Mouse (Mus musculus): ENCODE results near the gene Enpp1. TPM values are rescaled to one million over a fixed set of nuclear protein-coding genes. Genes with fewer than 3 reads are reported as not detected.

The Enpp1 gene
- polyA plus RNA-seq, 1 experiment from 2014 or later: 1.9 TPM

DNA sequence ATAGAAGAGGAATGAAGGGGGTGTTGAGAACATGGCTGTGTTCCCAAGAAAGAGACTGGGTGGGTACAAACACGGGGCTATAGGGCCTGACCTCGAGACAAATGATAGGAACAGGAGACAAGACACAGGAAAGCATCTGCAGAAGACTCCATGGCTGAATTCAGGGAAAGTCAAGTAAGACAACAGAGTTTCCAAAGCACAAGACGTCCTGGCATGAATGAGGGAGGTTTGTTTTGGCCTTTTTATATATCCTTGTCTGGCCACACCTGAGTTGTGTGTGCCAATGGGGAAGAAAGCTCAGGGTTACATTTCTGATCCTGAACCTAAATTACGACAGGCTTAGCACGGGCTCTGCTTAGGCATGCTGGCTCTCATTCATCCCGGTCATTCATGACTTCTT is 4.2 kb downstream of the Enpp1 start:
- no peaks in the 10 kb centered on the region for H3K9me3 ChIP-seq
- no peaks in the 10 kb centered on the region for H3K36me3 ChIP-seq
- WGBS: 83% methylated on average over 6 of the region's 6 CpGs
- ATAC-seq (ENCODE audit: insufficient number of reproducible peaks, insufficient read depth, low FRiP score, low TSS enrichment): no peak
- H3K9ac ChIP-seq: no peak overlapping the region
- H3K27me3 ChIP-seq: peaks cover 22% of the 10 kb centered on the region
- H3K4me3 ChIP-seq: no peak overlapping the region
- H3K4me2 ChIP-seq (replicated peaks): no peak overlapping the region
- H3K4me1 ChIP-seq: no peaks in the 10 kb centered on the region
- no peak overlapping the region for H3K27ac ChIP-seq

DNA sequence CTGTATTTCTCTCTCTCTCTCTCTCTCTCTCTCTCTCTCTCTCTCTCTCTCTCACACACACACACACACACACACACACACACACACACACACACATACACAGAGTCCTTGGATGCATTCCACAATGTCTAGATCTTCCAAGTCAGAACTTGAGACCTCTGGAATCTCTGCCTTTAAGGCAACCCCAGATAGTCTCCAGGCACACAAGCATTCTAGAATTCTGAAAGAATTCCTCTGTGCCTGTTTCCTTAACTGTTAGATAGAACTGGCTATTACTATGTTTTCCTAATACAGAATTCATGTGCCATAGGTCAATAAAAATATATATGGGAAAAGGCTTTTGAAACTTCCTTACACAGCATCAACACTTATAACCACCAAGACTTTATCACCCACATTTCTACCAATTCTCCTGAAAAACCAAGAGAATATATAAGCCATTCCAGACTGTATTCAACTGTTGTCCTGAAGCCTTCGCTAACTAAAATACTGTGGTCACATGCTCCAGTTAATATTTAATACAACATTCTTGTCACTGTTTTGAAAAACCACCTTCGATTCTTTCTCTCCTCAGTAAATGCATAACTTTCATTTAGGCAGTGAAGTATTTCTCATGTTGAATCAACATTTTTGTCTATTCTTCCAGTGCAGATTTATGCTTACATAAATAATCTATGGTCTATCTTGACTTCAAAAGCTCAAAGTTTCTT is 5.4 kb downstream of the Enpp1 start:
- H3K9me3 ChIP-seq: no peaks in the 10 kb centered on the region
- ATAC-seq (ENCODE audit: insufficient number of reproducible peaks, insufficient read depth, low FRiP score, low TSS enrichment): no peak
- WGBS: 91% methylated on average over 2 of the region's 2 CpGs
- H3K27me3 ChIP-seq: peaks cover 13% of the 10 kb centered on the region
- no peaks in the 10 kb centered on the region for H3K4me1 ChIP-seq
- H3K9ac ChIP-seq: no peak overlapping the region
- H3K36me3 ChIP-seq: no peaks in the 10 kb centered on the region
- no peak overlapping the region for H3K4me3 ChIP-seq
- no peak overlapping the region for H3K27ac ChIP-seq
- no peak overlapping the region for H3K4me2 ChIP-seq (replicated peaks)

DNA sequence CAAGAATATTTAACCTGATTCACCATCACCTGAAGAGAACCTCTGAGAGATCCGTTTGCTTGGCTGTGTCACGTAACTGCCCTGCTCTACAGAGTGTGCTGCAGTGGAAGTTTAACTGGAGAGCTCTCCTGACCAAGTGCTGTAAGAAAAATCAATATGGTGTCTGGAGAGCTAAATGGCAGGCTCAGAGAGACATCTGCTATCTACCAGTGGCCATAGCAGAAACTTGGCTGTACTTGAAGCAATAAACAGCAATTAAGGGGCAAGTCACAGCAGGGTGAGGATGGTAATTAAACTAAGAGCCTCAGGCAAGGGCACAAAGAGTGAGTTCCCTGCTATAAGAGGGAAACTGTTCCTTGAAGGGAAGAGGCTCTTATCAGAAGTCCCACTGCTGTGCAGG is 9.3 kb downstream of the Enpp1 start:
- no peak overlapping the region for H3K4me2 ChIP-seq (replicated peaks)
- H3K9me3 ChIP-seq: no peaks in the 10 kb centered on the region
- no peak for ATAC-seq (ENCODE audit: insufficient number of reproducible peaks, insufficient read depth, low FRiP score, low TSS enrichment)
- H3K4me3 ChIP-seq: no peak overlapping the region
- no peaks in the 10 kb centered on the region for H3K36me3 ChIP-seq
- WGBS: 84% methylated on average over 2 of the region's 2 CpGs
- H3K27ac ChIP-seq: no peak overlapping the region
- no peaks in the 10 kb centered on the region for H3K4me1 ChIP-seq
- H3K27me3 ChIP-seq: no peaks in the 10 kb centered on the region
- no peak overlapping the region for H3K9ac ChIP-seq

DNA sequence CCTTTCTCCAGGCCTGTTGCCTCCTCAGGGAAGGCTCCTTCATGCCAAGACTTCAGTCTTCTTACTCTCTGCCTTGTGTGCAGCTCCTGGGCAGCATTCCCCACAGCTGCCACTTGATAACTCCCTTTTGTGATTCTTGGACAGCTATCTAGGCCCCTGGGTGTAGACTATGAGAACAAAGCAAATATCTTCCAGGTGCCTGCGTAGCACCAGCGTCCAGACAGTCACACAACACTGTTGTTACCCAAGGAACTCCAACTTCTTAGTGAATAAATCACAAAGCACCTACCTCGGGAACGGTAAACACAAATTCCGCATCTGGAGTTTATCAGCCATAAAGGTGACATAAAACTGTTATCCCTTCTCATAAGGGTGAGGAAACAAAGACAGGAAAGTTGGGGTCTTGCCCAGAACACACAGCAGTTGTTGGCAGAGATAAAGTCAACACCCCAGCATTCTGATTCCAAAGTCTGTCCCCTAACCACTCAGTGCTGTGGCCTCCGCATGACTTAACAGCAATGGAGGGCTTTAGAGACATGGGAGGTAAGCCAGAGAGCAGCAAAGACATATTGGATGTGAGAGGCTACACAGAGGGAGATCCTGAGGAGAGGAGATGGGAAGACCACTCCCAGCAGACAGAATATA is 13.7 kb downstream of the Enpp1 start:
- WGBS: 71% methylated on average over 6 of the region's 6 CpGs
- Histone ChIP-seq H3K36me3 (no peaks in the 10 kb centered on the region), H3K4me1 (no peaks in the 10 kb centered on the region), H3K9ac (no peak overlapping the region), H3K4me2 (replicated peaks) (no peak overlapping the region), H3K4me3 (no peak overlapping the region), H3K27me3 (no peaks in the 10 kb centered on the region), H3K9me3 (no peaks in the 10 kb centered on the region), H3K27ac (no peak overlapping the region)
- no peak; the same call in 1 of the 2 replicates for ATAC-seq (ENCODE audit: insufficient number of reproducible peaks, insufficient read depth, low FRiP score, low TSS enrichment)

DNA sequence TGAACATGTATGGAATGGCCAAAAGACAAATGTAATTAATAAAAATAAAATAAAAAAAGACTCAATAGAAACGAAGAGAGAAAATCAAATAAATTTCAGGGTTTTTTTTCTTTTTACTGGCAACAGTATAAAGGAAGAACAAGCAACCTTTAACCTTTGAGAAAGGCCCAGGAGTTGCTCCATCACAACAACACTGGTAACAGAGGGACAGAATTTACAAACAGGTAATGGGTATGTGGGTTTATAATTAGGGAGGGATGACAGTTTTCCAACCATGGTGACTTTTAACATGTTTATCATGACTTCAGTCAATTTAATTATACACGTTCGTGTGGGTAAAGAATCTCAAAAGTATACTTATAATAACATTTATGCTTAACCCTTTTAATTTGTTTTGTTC is 15.2 kb downstream of the Enpp1 start:
- Histone ChIP-seq H3K27ac (no peak overlapping the region), H3K4me2 (replicated peaks) (no peak overlapping the region), H3K9ac (no peak overlapping the region), H3K4me3 (no peak overlapping the region), H3K4me1 (no peaks in the 10 kb centered on the region), H3K36me3 (no peaks in the 10 kb centered on the region), H3K27me3 (no peaks in the 10 kb centered on the region), H3K9me3 (no peaks in the 10 kb centered on the region)
- 81% methylated on average over 3 of the region's 3 CpGs for WGBS
- no peak for ATAC-seq (ENCODE audit: insufficient number of reproducible peaks, insufficient read depth, low FRiP score, low TSS enrichment)

DNA sequence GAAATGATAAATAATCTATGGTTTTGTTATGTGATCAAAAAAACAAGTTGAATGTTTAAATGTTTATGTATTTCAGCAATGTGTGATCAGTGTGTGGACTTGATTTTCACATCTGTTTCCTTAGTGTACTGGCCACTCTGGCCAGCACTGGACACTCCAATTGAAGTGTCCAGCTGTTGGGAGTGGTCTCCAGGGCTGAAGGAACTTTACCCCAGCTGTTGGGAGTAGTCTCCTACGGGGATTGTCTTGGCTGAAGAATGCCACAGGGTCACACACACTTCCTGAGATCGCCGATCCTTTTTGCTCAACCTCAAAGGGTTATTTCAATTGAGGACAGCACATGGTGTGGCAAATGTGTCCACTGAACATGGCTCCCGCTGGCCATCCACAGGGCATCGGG is 16.2 kb downstream of the Enpp1 start:
- 65% methylated on average over 5 of the region's 5 CpGs for WGBS
- no peak for ATAC-seq (ENCODE audit: insufficient number of reproducible peaks, insufficient read depth, low FRiP score, low TSS enrichment)
- Histone ChIP-seq H3K4me3 (no peak overlapping the region), H3K9ac (no peak overlapping the region), H3K4me1 (no peaks in the 10 kb centered on the region), H3K4me2 (replicated peaks) (no peak overlapping the region), H3K27me3 (no peaks in the 10 kb centered on the region), H3K27ac (no peak overlapping the region), H3K9me3 (no peaks in the 10 kb centered on the region), H3K36me3 (no peaks in the 10 kb centered on the region)

DNA sequence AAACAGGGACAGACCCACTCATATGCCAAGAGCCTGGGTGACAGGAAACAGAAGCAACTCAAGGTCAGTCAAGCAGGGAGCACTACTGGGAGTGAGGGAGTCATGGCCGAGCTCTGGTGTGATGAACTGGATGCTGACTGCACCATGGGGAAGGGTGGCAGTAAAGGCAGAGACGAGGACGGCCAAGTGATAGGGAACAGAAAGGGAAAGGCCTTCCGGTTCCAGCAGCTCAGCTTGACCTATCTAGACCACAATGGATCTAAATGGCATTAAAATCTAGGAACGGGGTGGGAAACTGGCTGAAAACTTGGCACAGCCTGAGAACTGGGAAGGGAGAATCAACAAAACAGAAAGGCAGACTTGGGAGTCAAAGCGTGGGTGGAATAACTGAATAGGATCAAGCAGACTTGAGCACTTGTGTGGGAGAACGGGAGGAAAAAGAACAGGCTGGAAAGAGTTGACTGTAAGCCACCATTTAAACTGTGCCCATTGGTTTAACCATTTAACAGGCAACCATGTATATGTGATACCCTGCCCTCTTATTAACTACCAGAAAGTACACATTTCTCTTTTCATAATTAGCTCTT is 29.3 kb downstream of the Enpp1 start:
- 84% methylated on average over 7 of the region's 7 CpGs for WGBS
- ATAC-seq (ENCODE audit: insufficient number of reproducible peaks, insufficient read depth, low FRiP score, low TSS enrichment): no peak

DNA sequence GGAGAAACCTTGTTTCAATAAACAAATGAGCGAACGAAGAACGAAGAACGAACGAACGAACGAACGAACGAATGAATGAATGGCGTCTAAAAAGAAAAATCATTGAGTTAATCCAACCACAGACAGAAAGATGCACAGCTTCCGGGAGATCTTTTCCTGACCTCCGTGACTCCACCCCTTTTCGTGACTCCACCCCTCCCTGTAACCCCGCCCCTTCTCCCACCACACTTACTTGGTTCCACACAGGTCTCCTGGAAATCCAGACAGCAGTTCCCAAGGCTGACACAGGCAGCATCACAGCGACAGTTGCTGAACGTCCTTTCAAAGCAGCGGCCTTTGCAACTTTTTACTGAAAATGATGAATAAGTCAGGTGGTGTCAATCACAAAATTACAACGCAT is 34.3 kb downstream of the Enpp1 start:
- Histone ChIP-seq H3K36me3 (no peaks in the 10 kb centered on the region), H3K9me3 (0 out of 2 replicates have a peak, but pooled peaks cover 4% of the 10 kb centered on the region), H3K9ac (no peak overlapping the region), H3K4me2 (replicated peaks) (no peak overlapping the region), H3K27me3 (no peaks in the 10 kb centered on the region), H3K4me1 (no peaks in the 10 kb centered on the region), H3K27ac (no peak overlapping the region), H3K4me3 (no peak overlapping the region)
- no peak for ATAC-seq (ENCODE audit: insufficient number of reproducible peaks, insufficient read depth, low FRiP score, low TSS enrichment)
- WGBS: 88% methylated on average over 18 of the region's 18 CpGs

More for the DNA sequence above, 29.3 kb downstream of the Enpp1 start:
- H3K27ac ChIP-seq: no peak overlapping the region
- no peaks in the 10 kb centered on the region for H3K27me3 ChIP-seq
- no peaks in the 10 kb centered on the region for H3K36me3 ChIP-seq
- no peak overlapping the region for H3K4me3 ChIP-seq
- H3K4me2 ChIP-seq (replicated peaks): no peak overlapping the region
- H3K4me1 ChIP-seq: no peaks in the 10 kb centered on the region
- no peak overlapping the region for H3K9ac ChIP-seq
- 0 out of 2 replicates have a peak, but pooled peaks cover 4% of the 10 kb centered on the region for H3K9me3 ChIP-seq

DNA sequence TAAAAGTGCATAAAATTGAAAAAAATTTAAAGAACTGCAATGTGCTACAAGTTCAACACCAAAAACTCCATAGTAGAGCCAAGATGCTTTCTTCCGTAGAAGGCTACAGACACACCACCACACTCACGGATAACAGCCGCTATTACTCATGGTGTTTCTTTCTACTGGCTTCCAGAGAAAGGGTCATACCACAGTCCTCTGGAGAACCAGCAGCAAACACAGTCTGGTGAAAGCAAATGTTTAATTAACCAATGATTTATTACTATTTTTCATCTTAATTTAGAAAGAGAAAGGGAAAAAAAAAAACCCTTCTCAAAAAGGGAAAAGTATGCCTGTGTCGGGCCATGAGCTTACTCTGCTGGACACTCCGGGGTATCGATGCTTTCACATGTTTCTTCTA is 37.7 kb downstream of the Enpp1 start:
- Histone ChIP-seq H3K9me3 (0 out of 2 replicates have a peak, but pooled peaks cover 4% of the 10 kb centered on the region), H3K4me2 (replicated peaks) (no peak overlapping the region), H3K4me3 (no peak overlapping the region), H3K4me1 (no peaks in the 10 kb centered on the region), H3K36me3 (no peaks in the 10 kb centered on the region), H3K9ac (no peak overlapping the region), H3K27me3 (no peaks in the 10 kb centered on the region), H3K27ac (no peak overlapping the region)
- ATAC-seq (ENCODE audit: insufficient number of reproducible peaks, insufficient read depth, low FRiP score, low TSS enrichment): no peak
- WGBS: 94% methylated on average over 6 of the region's 6 CpGs

DNA sequence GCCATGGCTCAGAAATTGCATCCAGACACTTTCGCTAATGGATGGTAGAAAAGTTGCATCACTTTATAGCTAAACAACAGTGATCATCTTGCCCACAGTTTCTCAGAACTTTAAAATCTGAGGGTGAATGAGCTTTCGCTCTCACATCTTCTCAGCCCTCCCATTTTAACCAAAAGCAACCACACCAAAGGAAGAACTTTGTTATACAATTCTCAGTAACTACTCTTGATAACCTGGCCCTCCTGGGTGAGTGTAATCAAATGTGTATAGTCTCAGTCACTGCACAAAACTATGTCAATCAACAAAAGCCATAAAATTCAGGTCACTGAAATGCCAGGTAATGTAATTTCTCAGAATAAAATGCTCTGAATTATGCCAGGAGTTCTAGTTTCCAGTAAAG is 39.0 kb downstream of the Enpp1 start:
- WGBS: 89% methylated on average over 2 of the region's 2 CpGs
- Histone ChIP-seq H3K9ac (no peak overlapping the region), H3K4me1 (no peaks in the 10 kb centered on the region), H3K4me2 (replicated peaks) (no peak overlapping the region), H3K27ac (no peak overlapping the region), H3K4me3 (no peak overlapping the region), H3K9me3 (0 out of 2 replicates have a peak, but pooled peaks cover 2% of the 10 kb centered on the region), H3K27me3 (no peaks in the 10 kb centered on the region), H3K36me3 (no peaks in the 10 kb centered on the region)
- ATAC-seq (ENCODE audit: insufficient number of reproducible peaks, insufficient read depth, low FRiP score, low TSS enrichment): no peak

DNA sequence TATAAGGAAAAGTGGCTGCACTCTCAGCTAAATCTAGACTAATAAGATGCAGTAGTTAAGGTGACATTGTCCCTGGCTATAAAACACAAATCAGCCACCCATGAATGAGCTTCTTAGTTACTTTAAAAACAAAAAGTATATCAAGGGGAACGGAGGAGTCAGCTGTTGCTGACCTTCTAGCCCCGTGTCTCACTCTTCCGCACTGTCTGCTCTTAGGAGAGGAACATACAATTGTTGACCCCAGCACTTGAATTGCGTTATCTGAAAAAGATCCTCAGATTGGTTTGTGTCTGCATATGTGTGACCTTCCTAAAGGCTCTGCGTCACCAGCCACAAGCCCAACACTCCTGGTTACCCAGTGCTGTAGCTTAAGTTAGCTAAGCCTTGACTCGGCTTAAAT is 41.4 kb downstream of the Enpp1 start:
- H3K27me3 ChIP-seq: no peaks in the 10 kb centered on the region
- H3K4me1 ChIP-seq: no peaks in the 10 kb centered on the region
- no peak overlapping the region for H3K27ac ChIP-seq
- WGBS: 87% methylated on average over 6 of the region's 6 CpGs
- ATAC-seq (ENCODE audit: insufficient number of reproducible peaks, insufficient read depth, low FRiP score, low TSS enrichment): no peak
- no peak overlapping the region for H3K9ac ChIP-seq
- H3K4me3 ChIP-seq: no peak overlapping the region
- H3K36me3 ChIP-seq: no peaks in the 10 kb centered on the region
- H3K4me2 ChIP-seq (replicated peaks): no peak overlapping the region
- no peaks in the 10 kb centered on the region for H3K9me3 ChIP-seq

DNA sequence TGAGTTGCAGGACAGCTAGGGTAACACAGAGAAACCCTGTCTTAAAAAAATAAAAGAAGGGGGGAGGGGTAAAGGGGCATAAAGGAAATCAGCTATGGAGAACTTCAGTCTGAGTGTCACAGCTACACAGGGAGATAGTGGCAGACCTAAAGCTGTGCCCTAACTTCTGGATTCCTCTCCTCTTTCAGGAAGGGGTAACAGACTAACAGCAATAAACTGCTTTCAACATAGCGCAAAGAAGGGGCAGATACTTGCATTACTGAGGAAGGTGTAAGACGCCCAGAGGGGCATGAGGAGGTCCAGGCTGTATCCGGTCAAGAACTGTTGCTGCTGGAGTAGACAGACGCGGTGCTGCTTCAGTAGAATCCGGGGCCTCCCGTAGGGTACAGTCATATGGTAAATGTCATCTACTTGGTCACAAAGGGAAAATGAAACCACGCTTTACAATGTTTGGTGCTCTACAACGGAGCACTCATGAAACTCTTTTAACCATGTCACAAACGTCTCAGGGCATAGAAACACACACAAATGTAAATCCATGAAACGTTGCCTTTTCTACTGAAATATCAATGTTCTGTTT is 60.9 kb downstream of the Enpp1 start:
- no peak overlapping the region for H3K4me3 ChIP-seq
- no peak overlapping the region for H3K9ac ChIP-seq
- H3K27me3 ChIP-seq: no peaks in the 10 kb centered on the region
- 86% methylated on average over 11 of the region's 11 CpGs for WGBS
- H3K36me3 ChIP-seq: no peaks in the 10 kb centered on the region
- H3K4me2 ChIP-seq (replicated peaks): no peak overlapping the region
- H3K9me3 ChIP-seq: no peaks in the 10 kb centered on the region
- no peaks in the 10 kb centered on the region for H3K4me1 ChIP-seq
- ATAC-seq (ENCODE audit: insufficient number of reproducible peaks, insufficient read depth, low FRiP score, low TSS enrichment): no peak
- no peak overlapping the region for H3K27ac ChIP-seq

Data from embryonic facial prominence, embryonic 12.5 days (tissue).